Mouse (Mus musculus): ENCODE data around the gene D630003M21Rik. TPM values are rescaled to one million over a fixed set of nuclear protein-coding genes. Genes with fewer than 3 reads are reported as not detected.

Gene D630003M21Rik
- polyA plus RNA-seq, 1 experiment from 2014 or later: 2.4 TPM

GRCm38 (mm10) chr2:158174438-158174837 lies 54.6 kb downstream of the D630003M21Rik start:
- Histone ChIP-seq H3K4me3 (replicated peaks) (no peak overlapping the region), H3K4me1 (replicated peaks) (peaks cover 20% of the 10 kb centered on the region), H3K27ac (no peak overlapping the region), H3K36me3 (no peaks in the 10 kb centered on the region), H3K4me2 (replicated peaks) (no peak overlapping the region), H3K27me3 (no peaks in the 10 kb centered on the region), H3K9ac (replicated peaks) (no peak overlapping the region), H3K9me3 (0 out of 2 replicates have a peak, but pooled peaks cover 5% of the 10 kb centered on the region)
- WGBS: 81% methylated on average over 5 of the region's 5 CpGs
- no peak for ATAC-seq

- Histone ChIP-seq H3K4me1 (replicated peaks) (no peaks in the 10 kb centered on the region), H3K4me3 (replicated peaks) (no peak overlapping the region), H3K36me3 (no peaks in the 10 kb centered on the region), H3K27ac (no peak overlapping the region), H3K9me3 (0 out of 2 replicates have a peak, but pooled peaks cover 5% of the 10 kb centered on the region), H3K9ac (replicated peaks) (no peak overlapping the region), H3K4me2 (replicated peaks) (no peak overlapping the region), H3K27me3 (no peaks in the 10 kb centered on the region)
- WGBS: 78% methylated on average over 2 of the region's 2 CpGs
- ATAC-seq: no peak
Measured at GRCm38 (mm10) chr2:158170394-158170793, 58.6 kb downstream of the D630003M21Rik start.

- Histone ChIP-seq H3K4me3 (replicated peaks) (no peak overlapping the region), H3K9ac (replicated peaks) (no peak overlapping the region), H3K9me3 (0 out of 2 replicates have a peak, but pooled peaks cover 5% of the 10 kb centered on the region), H3K27ac (no peak overlapping the region), H3K36me3 (no peaks in the 10 kb centered on the region), H3K4me1 (replicated peaks) (no peaks in the 10 kb centered on the region), H3K27me3 (no peaks in the 10 kb centered on the region), H3K4me2 (replicated peaks) (no peak overlapping the region)
- ATAC-seq: no peak
- 91% methylated on average over 7 of the region's 7 CpGs for WGBS
Measured at GRCm38 (mm10) chr2:158169771-158170170, 59.3 kb downstream of the D630003M21Rik start.

- no peak overlapping the region for H3K4me2 ChIP-seq (replicated peaks)
- no peak overlapping the region for H3K9ac ChIP-seq (replicated peaks)
- no peak overlapping the region for H3K27ac ChIP-seq
- H3K4me3 ChIP-seq (replicated peaks): no peak overlapping the region
- no peaks in the 10 kb centered on the region for H3K4me1 ChIP-seq (replicated peaks)
- 0 out of 2 replicates have a peak, but pooled peaks cover 5% of the 10 kb centered on the region for H3K9me3 ChIP-seq
- no peaks in the 10 kb centered on the region for H3K36me3 ChIP-seq
- H3K27me3 ChIP-seq: no peaks in the 10 kb centered on the region
- 81% methylated on average over 6 of the region's 6 CpGs for WGBS
- no peak for ATAC-seq
Measured at GRCm38 (mm10) chr2:158169351-158169750, 59.7 kb downstream of the D630003M21Rik start.

- ATAC-seq: no peak
- H3K9me3 ChIP-seq: 0 out of 2 replicates have a peak, but pooled peaks cover 5% of the 10 kb centered on the region
- no peak overlapping the region for H3K4me3 ChIP-seq (replicated peaks)
- no peaks in the 10 kb centered on the region for H3K36me3 ChIP-seq
- 76% methylated on average over 8 of the region's 8 CpGs for WGBS
- H3K4me1 ChIP-seq (replicated peaks): no peaks in the 10 kb centered on the region
- no peak overlapping the region for H3K27ac ChIP-seq
- no peak overlapping the region for H3K4me2 ChIP-seq (replicated peaks)
- no peak overlapping the region for H3K9ac ChIP-seq (replicated peaks)
- no peaks in the 10 kb centered on the region for H3K27me3 ChIP-seq
Measured at GRCm38 (mm10) chr2:158168741-158169211, 60.2 kb downstream of the D630003M21Rik start.

GRCm38 (mm10) chr2:158167496-158168205 lies 61.4 kb downstream of the D630003M21Rik start:
- Histone ChIP-seq H3K36me3 (no peaks in the 10 kb centered on the region), H3K9ac (replicated peaks) (no peak overlapping the region), H3K27me3 (no peaks in the 10 kb centered on the region), H3K4me3 (replicated peaks) (no peak overlapping the region), H3K4me2 (replicated peaks) (no peak overlapping the region), H3K9me3 (0 out of 2 replicates have a peak, but pooled peaks cover 5% of the 10 kb centered on the region), H3K27ac (no peak overlapping the region), H3K4me1 (replicated peaks) (no peaks in the 10 kb centered on the region)
- 76% methylated on average over 9 of the region's 9 CpGs for WGBS
- ATAC-seq: no peak

- no peak overlapping the region for H3K4me2 ChIP-seq (replicated peaks)
- 82% methylated on average over 7 of the region's 7 CpGs for WGBS
- H3K4me1 ChIP-seq (replicated peaks): no peaks in the 10 kb centered on the region
- H3K27ac ChIP-seq: no peak overlapping the region
- no peak for ATAC-seq
- no peaks in the 10 kb centered on the region for H3K36me3 ChIP-seq
- H3K27me3 ChIP-seq: no peaks in the 10 kb centered on the region
- no peak overlapping the region for H3K9ac ChIP-seq (replicated peaks)
- H3K9me3 ChIP-seq: no peaks in the 10 kb centered on the region
- no peak overlapping the region for H3K4me3 ChIP-seq (replicated peaks)
Measured at GRCm38 (mm10) chr2:158166628-158167027, 62.4 kb downstream of the D630003M21Rik start.

- no peaks in the 10 kb centered on the region for H3K27me3 ChIP-seq
- 92% methylated on average over 4 of the region's 4 CpGs for WGBS
- H3K4me3 ChIP-seq (replicated peaks): no peak overlapping the region
- H3K9ac ChIP-seq (replicated peaks): no peak overlapping the region
- no peak overlapping the region for H3K4me2 ChIP-seq (replicated peaks)
- ATAC-seq: no peak
- no peak overlapping the region for H3K27ac ChIP-seq
- H3K9me3 ChIP-seq: no peaks in the 10 kb centered on the region
- no peaks in the 10 kb centered on the region for H3K4me1 ChIP-seq (replicated peaks)
- no peaks in the 10 kb centered on the region for H3K36me3 ChIP-seq
Measured at GRCm38 (mm10) chr2:158165776-158166175, 63.2 kb downstream of the D630003M21Rik start.

GRCm38 (mm10) chr2:158163034-158163433 lies 66.0 kb downstream of the D630003M21Rik start:
- ATAC-seq: no peak
- H3K4me3 ChIP-seq (replicated peaks): no peak overlapping the region
- H3K36me3 ChIP-seq: no peaks in the 10 kb centered on the region
- H3K27me3 ChIP-seq: no peaks in the 10 kb centered on the region
- no peaks in the 10 kb centered on the region for H3K4me1 ChIP-seq (replicated peaks)
- no peak overlapping the region for H3K9ac ChIP-seq (replicated peaks)
- no peak overlapping the region for H3K27ac ChIP-seq
- WGBS: 88% methylated on average over 6 of the region's 6 CpGs
- H3K9me3 ChIP-seq: no peaks in the 10 kb centered on the region
- no peak overlapping the region for H3K4me2 ChIP-seq (replicated peaks)

GRCm38 (mm10) chr2:158161761-158162160 lies 67.3 kb downstream of the D630003M21Rik start:
- Histone ChIP-seq H3K4me1 (replicated peaks) (no peaks in the 10 kb centered on the region), H3K27ac (no peak overlapping the region), H3K27me3 (no peaks in the 10 kb centered on the region), H3K9ac (replicated peaks) (no peak overlapping the region), H3K9me3 (no peaks in the 10 kb centered on the region), H3K4me3 (replicated peaks) (no peak overlapping the region), H3K4me2 (replicated peaks) (no peak overlapping the region), H3K36me3 (no peaks in the 10 kb centered on the region)
- WGBS: 92% methylated on average over 6 of the region's 6 CpGs
- ATAC-seq: no peak

- 57% methylated on average over 7 of the region's 7 CpGs for WGBS
- no peak for ATAC-seq
- Histone ChIP-seq H3K27me3 (no peaks in the 10 kb centered on the region), H3K4me2 (replicated peaks) (no peak overlapping the region), H3K9me3 (no peaks in the 10 kb centered on the region), H3K36me3 (no peaks in the 10 kb centered on the region), H3K9ac (replicated peaks) (no peak overlapping the region), H3K4me1 (replicated peaks) (no peaks in the 10 kb centered on the region), H3K27ac (no peak overlapping the region), H3K4me3 (replicated peaks) (no peak overlapping the region)
Measured at GRCm38 (mm10) chr2:158159376-158160235, 69.4 kb downstream of the D630003M21Rik start.

GRCm38 (mm10) chr2:158157654-158158053 lies 71.4 kb downstream of the D630003M21Rik start:
- H3K9me3 ChIP-seq: no peaks in the 10 kb centered on the region
- no peak overlapping the region for H3K4me3 ChIP-seq (replicated peaks)
- H3K9ac ChIP-seq (replicated peaks): no peak overlapping the region
- H3K27ac ChIP-seq: no peak overlapping the region
- H3K27me3 ChIP-seq: no peaks in the 10 kb centered on the region
- WGBS: 42% methylated on average over 8 of the region's 8 CpGs
- peaks cover 12% of the 10 kb centered on the region for H3K4me1 ChIP-seq (replicated peaks)
- ATAC-seq: no peak
- H3K4me2 ChIP-seq (replicated peaks): no peak overlapping the region
- no peaks in the 10 kb centered on the region for H3K36me3 ChIP-seq

Data from midbrain, embryonic 13.5 days (tissue).